Mouse (Mus musculus) forebrain, embryonic 16.5 days (tissue): ENCODE measurements around the gene Bdh1. TPM values are rescaled to one million over a fixed set of nuclear protein-coding genes. Genes with fewer than 3 reads are reported as not detected.
A peak's percentile ranks its signal among the peaks of the same experiment; 100 is the strongest.

Experiments
- ATAC-seq: fragments of 200-750 bp; cut with Nextera tagmentation; 2 replicates; pipeline ENCODE4 v1.8.0; 2017; ENCODE audit warnings: mild to moderate bottlenecking, moderate library complexity
- H3K27ac ChIP-seq: fragments of 300-500 bp; sonication (generic); 2 replicates; pipeline ENCODE4 v1.5.1; 2014; ENCODE audit warnings: low read length, control low read depth
- H3K27me3 ChIP-seq: fragments of 300-500 bp; sonication (generic); replicated peaks from 2 replicates; pipeline ENCODE4 v1.6.1; 2014; ENCODE audit warnings: low read length; ENCODE audit not compliant: control insufficient read depth, insufficient read depth
- H3K36me3 ChIP-seq: fragments of 300-500 bp; sonication (generic); 2 replicates; pipeline ENCODE4 v1.6.1; 2014; ENCODE audit not compliant: control insufficient read depth, insufficient read depth
- H3K4me1 ChIP-seq: fragments of 300-500 bp; sonication (generic); replicated peaks from 2 replicates; pipeline ENCODE4 v1.6.1; 2014; ENCODE audit warnings: low read length; ENCODE audit not compliant: control insufficient read depth, insufficient read depth
- H3K4me2 ChIP-seq: fragments of 300-500 bp; sonication (generic); 2 replicates; pipeline ENCODE4 v1.6.1; 2014; ENCODE audit warnings: mild to moderate bottlenecking, low read length, control low read depth
- H3K4me3 ChIP-seq: fragments of 300-500 bp; sonication (generic); replicated peaks from 2 replicates; pipeline ENCODE4 v1.5.1; 2014; ENCODE audit warnings: mild to moderate bottlenecking, low read length, control low read depth
- H3K9ac ChIP-seq: fragments of 300-500 bp; sonication (generic); replicated peaks from 2 replicates; pipeline ENCODE4 v1.6.1; 2014; ENCODE audit warnings: low read depth, low read length, control low read depth
- H3K9me3 ChIP-seq: fragments of 300-500 bp; sonication (generic); 2 replicates; pipeline ENCODE4 v1.6.1; 2016; ENCODE audit warnings: low read length; ENCODE audit not compliant: control insufficient read depth
- WGBS: fragments of 180-500 bp; shearing (Covaris S2); extraction: QIAGEN DNeasy Blood & Tissue Kit; methylation state at CpG from one replicate; pipeline ENCODE4 v1.1.7; 2014; 5-methylcytosine and 5-hydroxymethylcytosine counted together
- polyA plus RNA-seq: library from polyadenylated mRNA; unstranded; fragments of >200 nt; fragmentation: Nextera tagmentation; extraction: Ambion mirVana; gene quantifications from 2 replicates; pipeline ENCODE4 v1.2.1, GENCODE M21; 2015

The Bdh1 gene
- polyA plus RNA-seq, 1 experiment from 2014 or later, result 152 TPM

- no peaks in the 10 kb centered on the region for H3K9me3 ChIP-seq
- H3K27ac ChIP-seq, result no peak overlapping the region
- H3K27me3 ChIP-seq, result 0 out of 2 replicates have a peak, but pooled peaks cover 3% of the 10 kb centered on the region
- no peak for ATAC-seq
- H3K4me2 ChIP-seq, result no peak overlapping the region
- no peaks in the 10 kb centered on the region for H3K36me3 ChIP-seq
- no peak overlapping the region for H3K9ac ChIP-seq
- H3K4me3 ChIP-seq, result no peak overlapping the region
- 89% methylated on average over 4 of the region's 4 CpGs for WGBS
- H3K4me1 ChIP-seq, result no peaks in the 10 kb centered on the region; the same call in 1 of the 2 replicates
Measured at GRCm38 (mm10) chr16:31424416-31425187, 2.5 kb downstream of the Bdh1 start.

- peaks cover 6% of the 10 kb centered on the region for H3K4me1 ChIP-seq
- H3K9ac ChIP-seq, result no peak overlapping the region
- WGBS, result 4% methylated on average over 4 of the region's 4 CpGs
- H3K9me3 ChIP-seq, result no peaks in the 10 kb centered on the region
- no peak overlapping the region for H3K4me2 ChIP-seq
- no peak overlapping the region for H3K4me3 ChIP-seq
- no peak overlapping the region for H3K27ac ChIP-seq
- ATAC-seq, result no peak
- H3K36me3 ChIP-seq, result no peaks in the 10 kb centered on the region
- 0 out of 2 replicates have a peak, but pooled peaks cover 3% of the 10 kb centered on the region for H3K27me3 ChIP-seq
Measured at GRCm38 (mm10) chr16:31425508-31425907, 3.4 kb downstream of the Bdh1 start.

DNA sequence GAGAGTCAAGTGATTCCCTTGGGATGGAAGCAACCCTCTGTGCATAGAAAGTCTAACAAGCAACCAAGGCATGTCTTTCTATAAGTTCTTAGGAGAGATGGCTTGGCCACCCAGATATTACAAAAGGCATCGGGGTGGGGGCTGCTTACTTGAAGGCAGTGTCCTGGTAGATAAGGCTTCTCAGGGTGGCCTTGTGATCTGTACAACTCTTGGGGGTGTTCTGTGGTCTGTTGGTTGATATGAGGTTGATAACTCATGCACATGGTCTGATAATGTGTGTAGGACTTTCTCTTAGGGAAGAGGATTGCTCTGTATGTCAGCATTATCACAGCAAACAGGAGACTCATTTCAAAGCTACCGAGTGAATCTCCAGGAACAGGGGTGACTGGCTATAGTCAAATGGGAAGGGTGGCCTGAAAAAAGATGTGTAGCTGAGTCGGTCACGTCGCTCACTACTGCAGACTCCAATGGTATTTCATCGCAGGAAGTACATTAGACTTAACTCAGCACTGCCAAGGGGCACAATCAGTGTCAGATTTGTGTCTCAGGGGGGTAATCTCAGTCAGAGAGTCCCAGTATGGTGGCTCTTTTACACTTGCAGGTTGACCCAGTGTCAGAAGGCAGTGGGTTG, 4.5 kb downstream of the Bdh1 start:
- 90% methylated on average over 6 of the region's 6 CpGs for WGBS
- Histone ChIP-seq H3K27ac (no peak overlapping the region), H3K27me3 (0 out of 2 replicates have a peak, but pooled peaks cover 3% of the 10 kb centered on the region), H3K4me1 (peaks cover 13% of the 10 kb centered on the region), H3K9ac (no peak overlapping the region), H3K4me3 (no peak overlapping the region), H3K36me3 (no peaks in the 10 kb centered on the region), H3K9me3 (no peaks in the 10 kb centered on the region), H3K4me2 (no peak overlapping the region)
- no peak for ATAC-seq

- ATAC-seq, result no peak
- WGBS, result 4% methylated on average over 11 of the region's 11 CpGs
- Histone ChIP-seq H3K27ac (peak overlapping the region; percentile 95), H3K4me2 (peak overlapping the region; percentile 79), H3K9ac (peak overlapping the region; percentile 89), H3K9me3 (no peaks in the 10 kb centered on the region), H3K27me3 (0 out of 2 replicates have a peak, but pooled peaks cover 3% of the 10 kb centered on the region), H3K36me3 (no peaks in the 10 kb centered on the region), H3K4me1 (peaks cover 18% of the 10 kb centered on the region), H3K4me3 (peak overlapping the region; percentile 62)
Measured at GRCm38 (mm10) chr16:31428335-31428674, 6.2 kb downstream of the Bdh1 start.

DNA sequence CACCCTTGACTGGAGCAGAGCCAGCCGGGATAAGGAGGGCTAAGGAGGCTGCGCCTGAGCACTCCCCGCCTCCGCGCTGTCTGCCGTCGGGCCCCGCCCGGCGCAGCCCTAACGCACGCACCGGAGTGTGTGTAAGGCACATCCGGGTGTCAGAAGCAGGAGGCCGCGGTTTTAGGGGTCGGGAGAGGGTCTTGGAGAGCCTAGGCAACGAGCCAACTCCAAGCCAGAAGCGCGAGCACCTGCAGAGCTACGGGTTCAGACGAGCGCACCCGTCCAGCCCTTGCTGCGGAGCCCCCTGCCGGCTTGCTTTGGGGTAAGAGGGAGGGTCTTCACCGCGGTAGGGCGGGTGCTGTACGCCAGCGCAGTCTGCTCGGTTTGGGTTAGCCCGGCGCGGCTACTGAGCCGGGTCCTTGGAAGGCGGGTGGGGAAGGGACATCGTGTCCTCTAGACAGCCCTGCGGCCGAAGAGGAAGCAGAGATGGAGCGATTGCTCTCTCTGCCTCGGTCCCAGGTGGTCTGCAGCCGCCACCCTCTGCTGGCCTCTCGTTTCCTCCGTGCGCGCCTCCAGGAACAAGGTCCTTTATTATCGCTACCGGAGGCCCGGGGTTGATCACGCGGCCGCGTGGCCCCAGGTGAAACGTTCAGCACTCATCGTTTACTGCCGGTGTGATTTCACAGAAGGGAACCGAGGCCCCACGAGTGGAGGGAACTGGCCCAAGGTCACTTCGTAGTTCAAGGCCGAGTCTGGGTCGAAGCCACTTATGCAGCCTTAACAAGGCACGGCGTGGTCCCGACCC, 6.8 kb downstream of the Bdh1 start:
- Histone ChIP-seq H3K4me1 (peaks cover 24% of the 10 kb centered on the region), H3K4me2 (peak overlapping the region; percentile 79), H3K4me3 (peak overlapping the region; percentile 62), H3K9ac (peak overlapping the region; percentile 89), H3K36me3 (no peaks in the 10 kb centered on the region), H3K27ac (peak overlapping the region; percentile 95), H3K27me3 (0 out of 2 replicates have a peak, but pooled peaks cover 3% of the 10 kb centered on the region), H3K9me3 (no peaks in the 10 kb centered on the region)
- WGBS, result under 1% methylated on average over 65 of the region's 65 CpGs
- peak; percentile 70 for ATAC-seq

DNA sequence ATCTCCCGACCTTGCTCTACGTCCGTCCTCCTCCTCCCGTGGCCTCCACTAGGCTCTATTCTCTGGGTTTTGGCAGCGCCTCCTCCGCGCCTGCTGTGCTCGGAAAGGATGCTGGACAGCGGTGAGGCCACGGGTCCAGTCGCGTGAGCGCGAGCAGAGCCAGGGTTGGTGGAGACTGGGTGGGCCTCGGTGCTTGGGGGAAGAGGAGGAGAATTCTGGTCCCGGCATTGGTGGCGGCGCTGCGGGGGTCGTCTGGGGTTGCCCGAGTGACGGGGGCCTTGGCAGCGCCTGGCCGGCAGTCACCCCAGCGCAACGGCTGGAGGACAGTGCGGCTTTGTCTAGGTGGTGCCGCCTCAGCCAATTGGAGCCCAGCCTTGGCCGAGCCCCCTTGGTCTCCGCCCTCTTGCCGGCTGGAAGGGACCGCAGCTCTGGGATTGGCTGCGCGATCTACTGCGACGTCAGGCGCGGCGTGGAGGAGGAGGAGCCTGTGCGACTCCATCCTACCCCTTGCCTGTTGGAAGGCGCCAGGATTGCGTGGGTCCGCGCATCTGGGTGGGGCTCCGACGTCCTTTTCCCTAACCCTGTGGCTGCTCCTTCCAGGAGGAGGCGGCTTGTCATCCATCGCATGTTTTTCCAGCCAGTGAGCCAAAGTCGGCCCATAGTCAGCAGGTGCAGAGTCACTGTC, 7.5 kb downstream of the Bdh1 start:
- peaks cover 30% of the 10 kb centered on the region for H3K4me1 ChIP-seq
- peak overlapping the region; percentile 89 for H3K9ac ChIP-seq
- H3K36me3 ChIP-seq, result no peaks in the 10 kb centered on the region
- WGBS, result under 1% methylated on average over 49 of the region's 49 CpGs
- H3K27ac ChIP-seq, result peak overlapping the region; percentile 95
- 0 out of 2 replicates have a peak, but pooled peaks cover 3% of the 10 kb centered on the region for H3K27me3 ChIP-seq
- no peaks in the 10 kb centered on the region for H3K9me3 ChIP-seq
- peak; percentile 97 for ATAC-seq
- H3K4me2 ChIP-seq, result peak overlapping the region; percentile 79
- peak overlapping the region; percentile 62 for H3K4me3 ChIP-seq

GRCm38 (mm10) chr16:31433466-31434110, 11.5 kb downstream of the Bdh1 start:
- no peak for ATAC-seq
- Histone ChIP-seq H3K4me1 (peaks cover 36% of the 10 kb centered on the region), H3K9me3 (no peaks in the 10 kb centered on the region), H3K4me2 (no peak overlapping the region), H3K36me3 (peaks cover 6% of the 10 kb centered on the region), H3K27ac (no peak overlapping the region), H3K27me3 (no peaks in the 10 kb centered on the region), H3K4me3 (no peak overlapping the region), H3K9ac (no peak overlapping the region)
- 48% methylated on average over 12 of the region's 12 CpGs for WGBS

GRCm38 (mm10) chr16:31435146-31435545, 13.1 kb downstream of the Bdh1 start:
- Histone ChIP-seq H3K36me3 (peaks cover 18% of the 10 kb centered on the region), H3K27ac (no peak overlapping the region), H3K4me2 (no peak overlapping the region), H3K4me1 (peaks cover 34% of the 10 kb centered on the region), H3K4me3 (no peak overlapping the region), H3K9me3 (no peaks in the 10 kb centered on the region), H3K9ac (no peak overlapping the region), H3K27me3 (no peaks in the 10 kb centered on the region)
- WGBS, result 53% methylated on average over 4 of the region's 4 CpGs
- ATAC-seq, result no peak
